Mouse (Mus musculus) naive thymus-derived CD4-positive, alpha-beta T cell, adult 5 months (primary cell): ENCODE data around the gene Slitrk6. TPM values are rescaled to one million over a fixed set of nuclear protein-coding genes. Genes with fewer than 3 reads are reported as not detected.

ENCODE experiments used
- polyA plus RNA-seq: library from polyadenylated mRNA; unstranded; fragments of 100-300 nt; shearing (Covaris generic); gene quantifications from one replicate; pipeline ENCODE4 v1.2.1, GENCODE M21; 2017

The Slitrk6 gene
- polyA plus RNA-seq, result not detected

GRCm38 (mm10) chr14:110754484-110755307, at the start of gene Slitrk6:
TSS of gene Slitrk6 (minus strand) at chr14:110755149.

